Mouse (Mus musculus) layer of hippocampus, postnatal 36 days (tissue): ENCODE measurements around the gene Syngap1. TPM values are rescaled to one million over a fixed set of nuclear protein-coding genes. Genes with fewer than 3 reads are reported as not detected.

Experiments used
- DNase-seq, 2 experiments: peaks; one replicate each; pipeline ENCODE4 v3.0.0; 2022
- total RNA-seq, 2 experiments: library from RNA; stranded (reverse); gene quantifications; 2 replicates each; pipeline ENCODE4 v1.2.3; 2021

The Syngap1 gene
- total RNA-seq, 2 experiments from 2014 or later, result 449 to 485 TPM

DNA sequence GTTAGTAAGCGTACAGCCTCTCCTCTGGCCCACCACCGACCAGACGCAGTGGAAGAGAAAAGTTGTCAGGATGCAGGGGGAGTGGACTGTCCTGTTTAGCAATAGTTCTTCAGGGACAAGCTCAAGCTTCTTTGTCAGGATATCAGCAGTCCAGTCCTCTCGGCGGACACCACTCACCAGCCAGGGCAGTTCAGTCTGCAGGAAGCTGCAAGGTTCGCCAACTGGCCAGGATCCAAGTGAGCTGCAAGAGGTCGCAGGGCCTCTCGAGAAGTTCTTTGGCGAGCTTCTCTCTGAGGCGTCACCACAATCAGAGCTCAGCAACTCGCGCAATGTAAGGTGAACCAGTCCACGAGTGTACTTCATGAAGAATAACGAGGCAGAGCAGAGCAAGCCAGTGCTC is 53.4 kb downstream of the Syngap1 start:
- DNase-seq, result no peak

DNA sequence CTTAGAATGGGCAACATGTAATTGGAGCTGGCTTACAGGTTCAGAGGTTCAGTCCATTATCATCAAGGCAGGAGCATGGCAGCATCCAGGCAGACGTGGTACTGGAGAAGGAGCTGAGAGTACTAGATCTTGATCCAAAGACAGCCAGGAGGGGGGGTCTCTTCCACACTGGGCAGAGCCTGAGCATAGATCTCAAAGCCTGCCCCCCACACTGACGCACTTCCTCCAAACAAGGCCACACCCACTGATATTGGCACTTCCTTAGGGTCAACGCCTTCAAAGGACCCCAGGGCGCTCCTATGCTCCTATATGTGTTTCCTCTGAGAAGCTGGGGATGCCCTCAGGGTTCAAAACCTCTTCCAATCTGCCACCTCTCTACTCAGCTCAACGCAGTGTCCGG is 54.0 kb downstream of the Syngap1 start:
- DNase-seq, result no peak

DNA sequence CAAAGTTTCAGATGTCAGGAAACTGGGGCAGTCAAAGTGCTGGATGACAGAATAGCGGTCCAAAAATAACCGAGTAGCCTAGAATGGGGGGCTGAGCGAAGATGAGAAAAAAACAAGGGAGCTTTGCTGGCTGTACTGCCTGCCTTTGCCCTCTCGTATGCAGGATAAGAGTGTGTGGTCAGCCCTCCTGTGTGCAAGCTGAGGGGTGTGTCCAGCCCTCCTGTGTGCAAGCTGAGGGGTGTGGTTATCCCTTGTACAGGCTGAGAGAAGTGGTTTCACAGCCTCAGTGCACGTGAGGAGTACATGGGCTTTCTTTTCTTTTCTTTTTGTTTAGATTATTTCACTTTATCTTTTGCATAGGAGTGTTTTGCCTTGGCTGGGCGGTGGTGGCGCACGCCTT is 54.5 kb downstream of the Syngap1 start:
- no peak for DNase-seq

DNA sequence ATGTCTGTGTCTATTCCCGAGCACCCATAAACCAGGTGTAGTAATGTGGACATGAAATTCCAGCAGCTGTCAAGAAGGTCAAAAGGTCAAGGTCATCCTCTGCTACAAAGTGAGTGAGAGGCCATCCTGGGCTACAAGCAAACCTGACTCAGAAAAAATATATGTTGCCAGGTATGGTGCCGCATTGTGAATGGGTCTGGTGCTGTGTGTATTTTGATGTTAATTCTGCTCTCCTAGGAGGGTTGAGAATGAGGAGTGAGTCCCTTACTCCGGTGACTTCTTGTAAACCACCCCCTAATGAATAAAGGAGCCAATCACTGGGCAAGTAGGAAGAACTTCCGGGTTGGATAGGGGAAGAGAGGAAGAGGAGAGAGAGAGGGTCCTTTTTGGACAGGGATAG is 56.6 kb downstream of the Syngap1 start:
- no peak for DNase-seq

DNA sequence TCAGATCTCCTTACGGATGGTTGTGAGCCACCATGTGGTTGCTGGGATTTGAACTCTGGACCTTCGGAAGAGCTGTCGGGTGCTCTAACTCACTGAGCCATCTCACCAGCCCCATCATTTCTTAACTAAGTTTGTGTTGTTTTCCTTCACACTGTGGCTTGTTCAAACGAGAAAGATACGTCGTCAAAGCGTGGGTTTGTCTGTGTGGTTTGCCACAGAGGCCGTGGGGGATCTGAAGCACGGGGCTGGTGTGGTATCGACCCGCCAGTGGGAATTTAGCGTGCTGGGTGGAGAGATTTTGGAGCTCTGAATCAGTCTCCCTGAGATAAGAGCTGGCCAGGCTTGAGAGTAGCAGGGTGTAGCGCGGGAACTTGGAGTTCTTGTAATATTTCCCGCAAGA is 57.2 kb downstream of the Syngap1 start:
- DNase-seq, result no peak

DNA sequence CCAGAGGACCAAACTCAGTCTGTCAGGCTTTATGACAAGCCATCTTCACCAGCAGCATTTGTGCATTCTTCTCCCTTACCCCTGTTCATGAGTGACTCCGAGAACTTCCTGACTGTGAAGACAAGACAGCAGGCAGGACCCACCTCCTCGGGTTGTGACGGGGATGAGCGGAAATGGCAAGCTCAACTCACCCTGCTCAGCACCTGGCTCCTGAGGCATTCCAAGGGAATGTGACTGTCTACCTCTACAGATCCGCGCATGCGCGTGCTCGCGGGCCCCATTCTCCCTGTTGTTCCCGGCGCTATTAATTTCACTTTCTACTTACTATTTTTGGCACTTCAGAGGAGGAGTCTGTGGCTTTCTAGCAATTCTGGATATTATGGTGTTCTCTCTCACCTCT is 58.9 kb downstream of the Syngap1 start:
- DNase-seq, result no peak

DNA sequence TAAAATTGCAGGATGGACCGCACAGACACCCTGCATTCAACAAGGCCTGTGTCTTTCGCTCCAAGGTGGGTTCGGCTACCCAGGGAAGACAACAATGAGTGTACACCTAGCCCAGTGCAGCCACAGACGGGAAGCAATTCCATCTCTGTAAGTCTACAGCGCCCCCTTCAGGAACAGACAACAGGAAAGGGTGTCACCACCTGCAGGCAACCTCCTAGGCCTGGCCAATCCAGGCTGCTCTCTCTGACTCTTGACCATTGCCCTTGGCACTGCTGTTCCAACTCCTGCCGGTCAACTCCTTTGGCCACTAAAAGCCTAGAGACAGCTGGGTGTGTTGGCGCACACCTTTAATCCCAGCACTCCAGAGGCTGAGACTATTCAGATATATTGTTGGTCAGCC is 60.1 kb downstream of the Syngap1 start:
- no peak for DNase-seq

DNA sequence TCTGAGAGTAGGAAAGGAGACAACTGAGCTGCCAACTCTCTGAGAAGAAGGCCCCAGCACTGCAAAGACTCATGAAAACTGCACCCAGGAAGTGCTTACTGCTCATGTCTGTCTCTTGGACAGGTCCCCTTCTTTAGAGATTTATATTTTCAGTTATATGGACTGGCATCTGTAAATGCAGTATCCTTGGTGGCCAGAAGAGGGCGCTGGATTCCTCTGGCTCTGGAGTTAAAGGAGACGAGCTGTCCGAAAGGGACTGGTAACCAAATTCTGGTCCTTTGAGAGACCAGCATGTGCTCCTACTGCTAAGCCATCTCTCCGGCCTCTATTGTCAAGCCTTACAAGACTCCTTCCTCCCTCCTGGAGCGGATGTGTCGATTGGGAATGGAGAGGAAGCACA is 60.8 kb downstream of the Syngap1 start:
- DNase-seq, result no peak

DNA sequence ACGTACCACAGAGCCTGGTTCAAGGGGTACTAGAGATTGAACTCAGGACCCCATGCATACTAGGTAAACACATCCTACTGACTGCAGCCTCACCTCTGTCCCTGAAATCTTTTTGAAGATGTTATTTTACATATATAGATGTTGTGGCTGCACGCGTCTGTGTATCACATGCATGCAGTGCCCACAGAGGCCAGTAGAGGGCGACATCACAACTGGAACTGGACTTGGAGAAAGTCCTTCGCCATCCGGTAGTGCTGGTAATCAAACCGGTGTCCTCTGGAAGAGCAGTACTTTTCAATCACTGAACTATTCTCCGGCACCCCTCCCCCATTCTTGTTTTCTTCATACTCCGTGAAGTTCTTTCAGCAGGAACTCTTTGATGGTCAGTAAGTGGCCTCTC is 63.4 kb downstream of the Syngap1 start:
- no peak for DNase-seq

DNA sequence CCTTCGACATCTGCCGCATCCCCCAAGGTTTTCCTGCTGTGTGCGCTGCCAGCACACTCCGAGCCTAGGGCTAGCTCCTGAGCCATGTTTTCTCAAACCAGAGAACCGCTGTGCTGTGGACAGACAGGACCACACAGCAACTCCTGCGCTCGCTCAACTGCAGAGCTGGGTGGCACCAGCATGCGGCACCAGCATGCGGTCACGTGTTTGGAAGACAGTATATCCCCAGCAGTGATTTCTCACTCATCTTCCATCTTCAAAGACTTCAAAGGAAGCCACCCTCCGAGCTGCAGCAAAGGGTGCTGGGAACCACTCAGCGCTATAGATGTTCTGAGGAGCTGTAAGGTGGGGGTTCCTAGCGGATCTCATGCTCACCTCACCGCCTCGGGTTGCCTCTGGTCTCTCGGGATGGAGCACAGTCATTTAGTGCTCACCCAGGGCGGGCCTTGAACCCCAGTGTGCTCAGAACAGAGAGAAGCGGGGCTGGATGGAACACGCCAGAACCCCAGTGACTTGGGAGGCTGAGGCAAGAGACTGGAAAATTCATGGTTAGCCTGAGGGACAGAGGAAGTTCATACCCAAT is 63.9 kb downstream of the Syngap1 start:
- no peak for DNase-seq

DNA sequence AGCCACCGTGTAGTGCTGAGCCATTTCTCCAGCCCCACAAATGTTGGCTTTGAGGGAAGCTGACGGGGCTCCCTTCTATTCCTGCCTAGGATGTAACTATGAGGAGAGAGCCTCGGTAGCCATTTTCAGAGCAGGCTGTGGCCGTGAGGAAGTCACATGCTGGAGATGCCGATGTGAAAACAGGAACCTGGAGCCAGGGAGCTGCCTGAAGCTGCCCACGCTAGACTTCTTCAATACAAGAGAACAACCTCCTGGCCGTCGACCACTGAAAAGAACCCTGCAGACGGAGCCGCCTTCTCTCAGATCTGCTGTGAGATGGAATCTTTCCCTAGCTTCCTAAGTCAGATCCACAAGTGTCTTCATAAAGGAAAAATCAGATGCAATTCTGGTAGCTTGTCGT is 64.6 kb downstream of the Syngap1 start:
- DNase-seq, result no peak

DNA sequence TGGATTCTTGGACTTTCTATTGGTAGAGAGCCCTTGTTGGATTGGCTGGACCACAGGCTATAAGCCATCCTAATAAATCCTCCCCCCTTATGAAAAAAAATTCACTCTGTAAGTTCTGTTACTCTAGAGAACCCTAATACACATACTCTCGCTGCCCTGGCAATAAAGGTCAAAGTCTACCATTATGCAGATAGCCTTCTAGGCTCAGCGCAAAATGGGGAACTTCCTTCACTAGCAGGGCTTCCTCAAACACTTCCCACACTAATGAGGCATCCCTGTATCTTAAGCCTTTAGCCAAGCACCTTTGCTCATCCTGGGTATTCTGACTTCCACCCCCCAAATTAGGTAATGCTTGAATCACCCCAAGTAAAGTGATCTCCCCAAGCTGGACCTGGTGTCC is 67.2 kb downstream of the Syngap1 start:
- DNase-seq, result no peak

DNA sequence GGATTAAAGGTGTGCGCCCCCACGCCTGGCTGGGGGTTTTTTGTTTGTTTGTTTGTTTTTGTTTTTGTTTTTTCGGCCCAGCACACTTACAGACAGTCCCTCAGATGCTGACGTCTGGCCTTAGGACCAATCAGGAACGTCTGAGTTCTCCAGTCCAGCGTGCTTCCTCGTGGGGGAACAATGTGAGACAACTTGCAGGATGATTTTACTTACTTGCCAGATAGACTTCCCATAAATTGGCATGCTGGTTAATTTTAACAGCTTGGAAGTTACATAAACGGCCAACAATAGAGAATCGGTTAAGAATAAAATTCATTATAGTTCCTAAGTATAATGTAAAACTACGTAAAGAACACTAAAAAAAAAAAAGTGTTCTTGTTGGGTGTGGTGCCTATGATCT is 70.1 kb downstream of the Syngap1 start:
- DNase-seq, result no peak

DNA sequence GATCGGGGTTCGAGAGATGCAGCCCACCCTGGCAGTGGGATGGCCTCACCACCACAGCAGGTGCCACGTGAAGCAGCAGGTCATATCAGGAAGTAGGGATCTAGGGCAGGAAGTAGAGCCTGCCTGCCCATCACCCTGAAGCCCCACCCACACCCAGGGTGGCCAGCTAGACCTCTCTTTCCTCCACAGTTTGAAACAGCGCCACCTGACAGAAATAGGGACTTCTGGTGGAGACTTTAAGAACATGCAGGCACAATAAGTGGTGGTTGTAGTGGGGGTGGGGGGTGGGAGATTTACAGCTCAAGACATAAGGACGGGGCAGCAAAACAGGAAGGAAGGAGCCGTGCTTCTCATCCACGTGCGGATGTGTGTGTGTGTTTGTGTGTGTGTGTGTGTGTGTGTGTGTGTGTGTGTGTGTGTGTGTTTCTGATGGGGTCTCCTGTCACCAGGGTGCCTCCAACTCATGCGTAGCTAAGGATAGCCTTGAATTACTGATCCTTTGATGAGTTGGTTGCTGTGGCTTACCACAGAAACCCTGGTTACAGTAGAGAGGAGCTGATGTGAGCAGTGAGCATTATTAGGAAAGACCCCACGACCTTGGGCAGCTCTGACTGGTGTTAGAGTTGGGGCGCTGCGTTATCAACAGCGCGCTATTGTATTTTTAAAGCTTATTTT is 71.1 kb downstream of the Syngap1 start:
- no peak for DNase-seq

DNA sequence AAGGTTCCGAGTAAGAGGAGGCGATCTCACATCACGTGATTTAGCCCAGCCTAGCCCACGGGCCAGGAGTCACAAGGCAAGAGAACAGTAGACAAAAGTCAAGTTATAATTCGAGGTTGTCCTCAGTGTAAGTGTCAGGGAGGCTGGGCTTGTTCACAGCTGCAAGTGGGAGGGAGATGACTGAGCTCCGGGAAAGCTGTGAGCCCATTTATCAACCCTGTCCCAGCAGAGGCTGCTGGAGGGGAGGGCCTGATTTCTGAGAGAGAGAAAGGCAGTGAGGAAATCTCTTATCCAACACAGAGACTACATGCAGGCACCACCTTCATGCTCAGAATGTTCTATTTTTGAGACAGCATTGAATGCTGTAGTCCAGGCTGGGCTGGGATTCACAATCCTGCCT is 71.9 kb downstream of the Syngap1 start:
- DNase-seq, result peak in 1 of 2 experiments; percentile 18

DNA sequence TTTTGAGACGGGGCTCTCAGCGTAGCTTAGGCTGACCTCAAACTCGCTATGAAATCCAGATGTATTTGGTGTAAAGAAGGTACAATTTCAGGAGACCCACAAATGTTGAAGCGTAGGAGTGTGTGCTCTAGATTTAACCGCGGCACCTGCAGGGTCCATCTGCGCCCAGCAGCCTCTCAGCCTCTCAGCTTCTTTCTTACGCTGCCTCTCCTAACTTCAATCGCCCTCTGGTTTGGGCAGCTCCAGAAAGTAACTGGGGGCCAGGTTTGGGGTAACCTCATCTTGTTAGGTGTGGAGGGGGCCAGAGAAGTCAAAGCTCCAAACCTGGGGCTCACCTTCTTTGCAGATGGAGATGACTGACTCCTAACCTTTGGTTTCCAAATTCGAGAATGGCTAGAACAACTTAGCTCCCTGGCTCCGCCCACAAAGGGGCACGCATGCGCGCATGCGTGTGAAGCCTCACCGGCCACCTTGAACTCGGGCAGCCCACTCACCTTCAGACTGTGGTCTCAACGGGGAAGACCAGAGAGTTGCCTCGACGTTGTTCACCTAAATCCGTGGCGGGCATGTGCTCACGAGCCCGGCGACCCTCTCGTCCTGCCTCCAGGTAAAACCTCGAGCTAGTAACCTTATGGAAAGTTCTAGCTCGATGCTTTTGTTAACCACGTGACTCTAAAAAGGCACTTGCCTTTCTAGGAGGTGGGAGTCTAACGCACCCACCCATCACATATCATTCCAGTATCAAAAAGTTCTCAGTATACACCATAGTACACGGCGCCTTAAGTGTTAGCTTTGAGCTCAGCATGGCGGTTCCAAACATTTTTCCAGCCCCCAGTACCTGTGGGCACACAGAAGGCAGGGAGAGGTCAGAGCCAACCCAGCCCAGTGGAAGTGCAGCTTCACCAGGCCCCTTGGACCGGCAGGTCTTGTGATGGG is 76.8 kb downstream of the Syngap1 start:
- peak; percentile 80 to 81 for DNase-seq

DNA sequence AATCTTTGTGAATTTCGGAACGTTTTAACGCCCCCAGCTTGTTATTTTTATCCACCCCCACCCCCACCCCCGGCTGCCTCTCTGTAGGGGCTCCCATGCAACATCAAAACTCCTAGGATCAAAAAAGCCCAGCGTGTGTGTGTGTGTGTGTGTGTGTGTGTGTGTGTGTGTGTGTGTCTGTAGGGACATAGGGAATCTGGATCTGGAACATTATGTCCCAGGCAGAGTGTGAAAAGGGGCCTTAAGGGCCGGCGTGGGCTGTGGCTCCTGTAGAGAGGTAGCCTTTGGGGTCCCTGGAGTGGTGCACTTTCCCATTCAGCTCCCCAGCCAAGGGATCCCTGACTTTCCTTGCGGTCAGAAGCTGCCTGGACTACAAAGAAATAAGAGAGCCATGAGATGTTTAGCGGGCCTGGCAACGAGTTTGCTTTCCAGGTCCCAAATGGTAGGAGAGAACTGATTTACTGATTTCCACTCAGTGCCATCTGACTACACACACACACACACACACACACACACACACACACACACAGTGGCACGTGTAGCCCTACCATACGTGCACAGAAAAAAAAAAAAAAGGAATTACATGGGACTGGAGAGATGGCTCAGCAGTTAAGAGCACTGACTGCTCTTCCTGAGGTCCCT is 77.6 kb downstream of the Syngap1 start:
- peak in 1 of 2 experiments; percentile 31 for DNase-seq

DNA sequence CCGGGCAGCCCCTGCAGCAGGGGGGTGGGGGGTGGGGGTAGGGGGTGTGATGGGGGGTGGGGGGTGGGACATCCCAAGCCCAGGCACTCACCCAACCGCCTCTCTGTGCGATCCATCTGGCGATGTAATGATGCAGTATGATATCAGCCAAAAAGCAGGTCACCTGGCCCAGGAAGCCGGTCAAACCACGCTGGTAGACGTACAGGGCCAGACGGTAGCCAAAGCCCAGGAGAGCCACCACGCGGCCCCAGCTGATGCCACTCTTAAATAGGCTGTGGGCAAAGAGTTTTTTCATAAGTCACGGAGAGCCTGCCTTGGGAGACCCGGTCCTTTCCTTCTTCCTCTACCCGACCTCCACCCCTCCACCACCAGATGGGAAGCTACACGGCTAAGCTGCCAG is 80.0 kb downstream of the Syngap1 start:
- DNase-seq, result no peak

DNA sequence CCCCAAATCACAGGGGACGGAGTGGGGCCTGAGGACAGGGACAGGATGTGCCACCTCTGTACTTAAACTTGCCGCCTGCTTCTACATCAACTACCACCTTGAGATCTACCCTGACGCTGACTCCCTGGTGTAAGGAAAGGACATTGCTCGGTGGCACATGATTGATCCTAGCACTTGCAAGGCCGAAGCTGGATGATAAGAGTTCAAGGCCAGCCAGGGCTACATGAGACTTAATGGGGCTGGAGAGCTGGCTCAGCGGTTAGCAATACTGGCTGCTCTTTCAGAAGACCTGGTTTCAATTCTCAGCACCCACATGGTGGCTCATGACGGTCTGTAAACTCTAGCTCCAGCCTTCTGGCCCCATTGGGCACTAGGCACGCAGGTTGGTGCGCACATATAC is 80.7 kb downstream of the Syngap1 start:
- DNase-seq, result no peak
